Mouse (Mus musculus) ES-CJ7 (cell line): Measurements from ENCODE around the gene Emc6.

ENCODE experiments used
- DNase-seq: peaks from one replicate; pipeline ENCODE4 v3.0.0; 2011; ENCODE audit warnings: low read depth, low spot score

The Emc6 gene

DNA sequence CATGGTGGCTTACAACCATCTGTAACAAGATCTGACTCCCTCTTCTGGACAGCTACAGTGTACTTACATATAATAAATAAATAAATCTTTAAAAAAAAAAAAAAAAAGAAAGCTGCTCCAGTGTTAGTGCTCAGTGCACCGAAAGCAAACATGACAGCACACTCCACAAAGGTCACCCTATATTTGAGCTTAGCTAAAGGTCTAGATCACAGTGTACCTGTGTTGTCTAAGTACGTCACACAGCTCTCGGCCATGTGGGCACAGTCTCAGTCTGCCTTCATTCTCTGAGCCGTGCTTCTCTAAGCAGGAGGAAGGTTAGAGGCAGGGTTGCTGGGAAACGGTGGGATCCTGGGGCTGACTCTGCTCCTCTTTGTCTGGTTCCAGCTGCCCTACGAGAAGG lies 50.3 kb downstream of the Emc6 start:
- no peak for DNase-seq
